In genomic region chr3:49752766-49753165, GRCm38 (mm10) we compare ENCODE assay signal across 10 mouse cellular contexts. TPM values are rescaled to one million over a fixed set of nuclear protein-coding genes. Genes with fewer than 3 reads are reported as not detected.
DNase-seq lines count a peak whose midpoint lies in the region; ATAC-seq and TF ChIP-seq lines count a peak whose summit lies in the region.
"Had no signal": no experiment of that assay in that cellular context is flagged by ENCODE, and none has a peak within 500 bp of the region (broad histone marks: within the 10 kb centered on the region; RNA-seq: fewer than 3 reads in every experiment).

No protein-coding gene starts in this region.

- 55% methylated on average over 4 of the region's 4 CpGs for WGBS in lung, embryonic 14.5 days
- WGBS in forebrain, embryonic 12.5 days, result 61% methylated on average over 4 of the region's 4 CpGs
- 61% methylated on average over 4 of the region's 4 CpGs for WGBS in intestine, embryonic 16.5 days
- 64% methylated on average over 4 of the region's 4 CpGs for WGBS in neural tube, embryonic 15.5 days

- H3K36me3 ChIP-seq in lung, embryonic 14.5 days (ENCODE audit: insufficient read depth), result peaks cover 71% of the 10 kb centered on the region
- H3K36me3 ChIP-seq in forebrain, embryonic 12.5 days (replicated peaks), result peaks cover 60% of the 10 kb centered on the region
- H3K36me3 ChIP-seq in intestine, embryonic 16.5 days (ENCODE audit: control insufficient read depth, insufficient read depth, low read length), result no peaks in the 10 kb centered on the region
- peaks cover 2% of the 10 kb centered on the region; the same call in 1 of the 2 replicates for H3K36me3 ChIP-seq in neural tube, embryonic 15.5 days
- H3K36me3 ChIP-seq: liver, embryonic 15.5 days had no signal

- peak overlapping the region; percentile 66 for H3K4me2 ChIP-seq in lung, embryonic 14.5 days
- peak overlapping the region; percentile 60 for H3K4me2 ChIP-seq in forebrain, embryonic 12.5 days
- H3K4me2 ChIP-seq in intestine, embryonic 16.5 days (ENCODE audit: low read depth, low read length), result peak overlapping the region; percentile 73
- H3K4me2 ChIP-seq in neural tube, embryonic 15.5 days, result peak overlapping the region; percentile 91
- H3K4me2 ChIP-seq: liver, embryonic 15.5 days had no signal

- no peak for ATAC-seq in lung, embryonic 14.5 days (ENCODE audit: insufficient read depth)
- no peak for ATAC-seq in forebrain, embryonic 12.5 days (ENCODE audit: low FRiP score)
- no peak for ATAC-seq in intestine, embryonic 16.5 days
- no peak for ATAC-seq in neural tube, embryonic 15.5 days (ENCODE audit: low FRiP score)
- no peak for ATAC-seq in inflammation-experienced regulatory T-cells, adult 6 months

- H3K9me3 ChIP-seq in lung, embryonic 14.5 days (ENCODE audit: low read depth, low read length), result no peaks in the 10 kb centered on the region
- no peaks in the 10 kb centered on the region for H3K9me3 ChIP-seq in forebrain, embryonic 12.5 days
- no peaks in the 10 kb centered on the region for H3K9me3 ChIP-seq in intestine, embryonic 16.5 days (ENCODE audit: control insufficient read depth, low read length)
- no peaks in the 10 kb centered on the region for H3K9me3 ChIP-seq in neural tube, embryonic 15.5 days (replicated peaks)
- H3K9me3 ChIP-seq: liver, embryonic 15.5 days had no signal

- H3K4me1 ChIP-seq in lung, embryonic 14.5 days (ENCODE audit: insufficient read depth), result no peaks in the 10 kb centered on the region
- H3K4me1 ChIP-seq in forebrain, embryonic 12.5 days, result peaks cover 50% of the 10 kb centered on the region
- no peaks in the 10 kb centered on the region for H3K4me1 ChIP-seq in intestine, embryonic 16.5 days (ENCODE audit: control insufficient read depth, insufficient read depth, low read length)
- peaks cover 39% of the 10 kb centered on the region for H3K4me1 ChIP-seq in neural tube, embryonic 15.5 days
- H3K4me1 ChIP-seq: liver, embryonic 15.5 days had no signal

- H3K9ac ChIP-seq in lung, embryonic 14.5 days, result peak overlapping the region; percentile 91; the same call in 1 of the 2 replicates
- H3K9ac ChIP-seq in forebrain, embryonic 12.5 days, result no peak overlapping the region
- peak overlapping the region; percentile 59; the same call in 1 of the 2 replicates for H3K9ac ChIP-seq in intestine, embryonic 16.5 days (ENCODE audit: low read depth, low read length)
- peak overlapping the region; percentile 30 for H3K9ac ChIP-seq in neural tube, embryonic 15.5 days (replicated peaks)
- H3K9ac ChIP-seq: liver, embryonic 15.5 days had no signal

- peak overlapping the region; percentile 66 for H3K4me3 ChIP-seq in lung, embryonic 14.5 days (ENCODE audit: low read depth, low read length)
- H3K4me3 ChIP-seq in forebrain, embryonic 12.5 days (replicated peaks), result peak overlapping the region; percentile 61; the same call in 1 of the 2 replicates
- H3K4me3 ChIP-seq in intestine, embryonic 16.5 days (ENCODE audit: low read length), result peak overlapping the region; percentile 67
- peak overlapping the region; percentile 68 for H3K4me3 ChIP-seq in neural tube, embryonic 15.5 days (replicated peaks)
- H3K4me3 ChIP-seq: liver, embryonic 15.5 days had no signal

- H3K27me3 ChIP-seq in lung, embryonic 14.5 days (ENCODE audit: insufficient read depth, low read length), result no peaks in the 10 kb centered on the region
- H3K27me3 ChIP-seq in forebrain, embryonic 12.5 days, result no peaks in the 10 kb centered on the region
- no peaks in the 10 kb centered on the region for H3K27me3 ChIP-seq in intestine, embryonic 16.5 days (replicated peaks; ENCODE audit: control insufficient read depth, insufficient read depth, low read length)
- H3K27me3 ChIP-seq in neural tube, embryonic 15.5 days (replicated peaks), result no peaks in the 10 kb centered on the region

- no peak for DNase-seq in lung, embryonic 14.5 days
- no peak for DNase-seq in lung, postnatal 36 days
- DNase-seq in testis, postnatal 10 days (ENCODE audit: low spot score), result no peak
- DNase-seq in frontal cortex, postnatal 36 days (ENCODE audit: low spot score in 2 of 2), result no peak
- DNase-seq: adrenal gland, postnatal 25 days had no signal

- no peak for TF ChIP-seq CTCF in lung, embryonic 14.5 days (IDR thresholded peaks at IDR 0.05; ENCODE audit: low read depth)

- H3K27ac ChIP-seq in lung, embryonic 14.5 days (ENCODE audit: low read depth), result no peak overlapping the region; the same call in 1 of the 2 replicates
- H3K27ac ChIP-seq in forebrain, embryonic 12.5 days, result no peak overlapping the region
- H3K27ac ChIP-seq in intestine, embryonic 16.5 days (ENCODE audit: low read length), result no peak overlapping the region
- H3K27ac ChIP-seq in neural tube, embryonic 15.5 days (replicated peaks), result peak overlapping the region; percentile 51
- H3K27ac ChIP-seq: liver, embryonic 15.5 days had no signal

RNA-seq across cellular contexts. Expression of gene Pcdh18, which starts 4.4 kb away (rescaled TPM):
- polyA plus RNA-seq in lung, embryonic 14.5 days (2014; fragmentation: Nextera tagmentation; extraction: Ambion mirVana), result 77.1 and 77.5 TPM in 2 replicates
- 53.0 and 58.6 TPM in 2 replicates for polyA plus RNA-seq in forebrain, embryonic 12.5 days (2016; fragmentation: Nextera tagmentation; extraction: Ambion mirVana)
- polyA plus RNA-seq in intestine, embryonic 16.5 days (2015; fragmentation: Nextera tagmentation; extraction: Ambion mirVana), result 30.6 and 31.0 TPM in 2 replicates
- polyA plus RNA-seq in neural tube, embryonic 15.5 days (2015; fragmentation: Nextera tagmentation; extraction: Ambion mirVana), result 25.6 and 28.8 TPM in 2 replicates
- not detected for polyA plus RNA-seq in inflammation-experienced regulatory T-cells, adult 6 months (2017; shearing (Covaris generic))

Comparison
In these comparisons a context has a peak if more than half of its experiments do, and no peak if none do; other contexts are left out.
1. RNA of gene Pcdh18, which starts 4.4 kb away (polyA plus RNA-seq): 77.1 to 77.5 TPM in lung, embryonic 14.5 days, 53.0 to 58.6 TPM in forebrain, embryonic 12.5 days, 30.6 to 31.0 TPM in intestine, embryonic 16.5 days and 25.6 to 28.8 TPM in neural tube, embryonic 15.5 days; not detected in inflammation-experienced regulatory T-cells, adult 6 months; every median in the first group is over 10 times any median in the second.
2. Peak in every context shown above with its lines, with median percentiles within 50 percentile points of each other: H3K4me2 ChIP-seq and H3K4me3 ChIP-seq.